Mouse (Mus musculus): Measurements from ENCODE around the gene Nmd3. TPM values are rescaled to one million over a fixed set of nuclear protein-coding genes. Genes with fewer than 3 reads are reported as not detected.

Gene Nmd3
- 165 and 168 TPM in 2 replicates for polyA plus RNA-seq (2014; fragmentation: Nextera tagmentation; extraction: Ambion mirVana)

DNA sequence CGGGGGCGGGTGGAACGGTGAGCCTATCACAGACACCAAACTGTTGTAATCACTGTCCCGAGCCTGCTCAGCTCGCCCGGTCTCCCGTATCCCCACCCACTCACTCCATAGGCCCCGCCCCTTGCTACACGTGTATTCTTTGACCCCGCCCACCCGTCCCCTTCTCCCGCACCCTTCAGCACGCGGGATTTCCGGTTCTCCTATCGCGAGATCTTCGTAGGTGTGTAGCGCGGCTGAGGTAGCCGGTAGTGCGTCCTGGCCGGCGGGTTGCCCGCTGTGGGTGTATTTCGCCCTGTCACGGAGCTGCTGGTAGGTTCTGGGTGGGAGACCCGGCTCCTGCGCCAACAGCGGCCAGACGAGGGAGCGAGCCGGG lies at the start of gene Nmd3:
TSS of gene Nmd3 (plus strand) at position 172 of the 373 bp plus-strand sequence.
- Histone ChIP-seq H3K27ac (ENCODE audit: low read depth, low read length) (peak within 1 kb of the TSS; percentile 91), H3K4me1 (ENCODE audit: control insufficient read depth, insufficient read depth, low read length) (peaks cover 17% of the 10 kb centered on the region), H3K9ac (ENCODE audit: low read depth, low read length) (peak within 1 kb of the TSS; percentile 95), H3K36me3 (ENCODE audit: control insufficient read depth, insufficient read depth, low read length) (peaks cover 9% of the 10 kb centered on the region; the same call in 1 of the 2 replicates), H3K4me2 (replicated peaks; ENCODE audit: low read depth, low read length) (peak within 1 kb of the TSS; percentile 79), H3K9me3 (ENCODE audit: control insufficient read depth, low read length) (no peaks in the 10 kb centered on the region), H3K27me3 (ENCODE audit: control insufficient read depth, insufficient read depth, low read length) (no peaks in the 10 kb centered on the region), H3K4me3 (ENCODE audit: low read length) (peak within 1 kb of the TSS; percentile 76)
- WGBS, result under 1% methylated on average over 30 of the region's 33 CpGs
- peak; percentile 98 for ATAC-seq (ENCODE audit: low FRiP score, low TSS enrichment)

DNA sequence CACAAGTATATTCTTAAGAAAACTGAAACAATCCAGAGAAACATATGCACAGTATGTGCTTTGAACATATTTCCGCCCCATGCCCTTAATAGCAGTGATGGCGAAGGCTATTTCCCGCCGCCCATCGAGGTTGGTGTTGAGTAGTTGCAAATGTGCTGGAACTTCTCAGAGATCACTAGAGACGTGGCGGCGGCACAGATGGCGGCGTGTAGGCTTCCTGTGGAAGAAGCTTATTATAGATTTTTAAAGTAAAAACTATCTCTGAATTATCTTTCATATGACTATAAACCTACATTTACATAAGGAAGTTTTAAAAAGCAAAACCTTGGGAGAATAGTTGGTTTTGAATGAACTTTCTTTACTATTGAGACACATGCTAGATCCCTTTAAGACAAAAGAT lies 48.4 kb upstream of the Nmd3 start:
- Histone ChIP-seq H3K9ac (ENCODE audit: low read depth, low read length) (no peak overlapping the region), H3K4me2 (replicated peaks; ENCODE audit: low read depth, low read length) (no peak overlapping the region), H3K9me3 (ENCODE audit: control insufficient read depth, low read length) (no peaks in the 10 kb centered on the region), H3K27ac (ENCODE audit: low read depth, low read length) (no peak overlapping the region), H3K4me1 (ENCODE audit: control insufficient read depth, insufficient read depth, low read length) (no peaks in the 10 kb centered on the region), H3K36me3 (ENCODE audit: control insufficient read depth, insufficient read depth, low read length) (no peaks in the 10 kb centered on the region), H3K27me3 (ENCODE audit: control insufficient read depth, insufficient read depth, low read length) (no peaks in the 10 kb centered on the region), H3K4me3 (ENCODE audit: low read length) (no peak overlapping the region)
- WGBS, result 97% methylated on average over 10 of the region's 10 CpGs
- ATAC-seq (ENCODE audit: low FRiP score, low TSS enrichment), result no peak

DNA sequence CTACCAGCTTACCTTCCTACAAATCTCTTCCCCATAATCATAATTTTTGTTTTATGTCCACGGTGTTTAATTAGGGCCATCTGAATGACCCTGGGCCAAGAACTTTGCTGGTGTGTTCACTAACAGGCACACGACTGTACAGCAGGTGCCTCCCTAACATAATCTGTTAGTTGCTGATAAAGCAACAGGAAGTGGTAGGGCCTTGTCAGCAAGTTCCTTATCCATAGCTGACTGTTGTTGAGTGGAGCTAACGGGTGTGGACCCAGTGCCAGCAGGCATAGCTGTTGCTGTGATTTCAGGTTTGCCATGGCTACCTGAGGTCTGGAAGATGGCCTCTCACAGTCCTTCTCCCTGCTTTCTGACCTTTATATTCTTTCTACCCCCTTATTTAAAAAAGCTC lies 47.6 kb upstream of the Nmd3 start:
- Histone ChIP-seq H3K9me3 (ENCODE audit: control insufficient read depth, low read length) (no peaks in the 10 kb centered on the region), H3K4me1 (ENCODE audit: control insufficient read depth, insufficient read depth, low read length) (no peaks in the 10 kb centered on the region), H3K36me3 (ENCODE audit: control insufficient read depth, insufficient read depth, low read length) (no peaks in the 10 kb centered on the region), H3K4me3 (ENCODE audit: low read length) (no peak overlapping the region), H3K27ac (ENCODE audit: low read depth, low read length) (no peak overlapping the region), H3K27me3 (ENCODE audit: control insufficient read depth, insufficient read depth, low read length) (no peaks in the 10 kb centered on the region), H3K9ac (ENCODE audit: low read depth, low read length) (no peak overlapping the region), H3K4me2 (replicated peaks; ENCODE audit: low read depth, low read length) (no peak overlapping the region)
- WGBS, result 74% methylated on average over 3 of the region's 3 CpGs
- ATAC-seq (ENCODE audit: low FRiP score, low TSS enrichment), result no peak

DNA sequence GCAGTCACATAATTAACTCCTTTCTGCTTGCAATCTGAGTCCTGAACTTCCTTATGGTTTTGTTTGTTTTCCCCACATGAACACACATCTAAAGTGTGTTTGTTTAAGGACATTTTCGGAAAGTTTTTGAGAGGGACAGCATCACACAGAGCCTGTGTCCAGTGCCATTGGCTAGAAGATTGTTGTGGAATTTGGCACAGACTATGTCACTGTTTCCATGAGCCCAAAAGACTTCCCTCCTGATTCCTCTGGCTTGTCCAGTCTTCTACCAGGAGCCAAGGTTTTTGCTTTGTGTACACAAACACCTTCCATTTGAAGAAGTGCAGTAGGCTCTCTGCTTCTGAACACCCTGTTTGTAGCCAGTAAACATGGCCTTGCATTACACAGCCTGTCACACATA lies 32.0 kb upstream of the Nmd3 start:
- 24% methylated on average over 1 of the region's 1 CpGs for WGBS
- H3K9me3 ChIP-seq (ENCODE audit: control insufficient read depth, low read length), result no peaks in the 10 kb centered on the region
- no peaks in the 10 kb centered on the region for H3K36me3 ChIP-seq (ENCODE audit: control insufficient read depth, insufficient read depth, low read length)
- no peaks in the 10 kb centered on the region for H3K4me1 ChIP-seq (ENCODE audit: control insufficient read depth, insufficient read depth, low read length)
- no peak overlapping the region for H3K27ac ChIP-seq (ENCODE audit: low read depth, low read length)
- H3K27me3 ChIP-seq (ENCODE audit: control insufficient read depth, insufficient read depth, low read length), result no peaks in the 10 kb centered on the region
- no peak overlapping the region for H3K4me2 ChIP-seq (replicated peaks; ENCODE audit: low read depth, low read length)
- H3K9ac ChIP-seq (ENCODE audit: low read depth, low read length), result no peak overlapping the region
- no peak overlapping the region for H3K4me3 ChIP-seq (ENCODE audit: low read length)
- ATAC-seq (ENCODE audit: low FRiP score, low TSS enrichment), result no peak

DNA sequence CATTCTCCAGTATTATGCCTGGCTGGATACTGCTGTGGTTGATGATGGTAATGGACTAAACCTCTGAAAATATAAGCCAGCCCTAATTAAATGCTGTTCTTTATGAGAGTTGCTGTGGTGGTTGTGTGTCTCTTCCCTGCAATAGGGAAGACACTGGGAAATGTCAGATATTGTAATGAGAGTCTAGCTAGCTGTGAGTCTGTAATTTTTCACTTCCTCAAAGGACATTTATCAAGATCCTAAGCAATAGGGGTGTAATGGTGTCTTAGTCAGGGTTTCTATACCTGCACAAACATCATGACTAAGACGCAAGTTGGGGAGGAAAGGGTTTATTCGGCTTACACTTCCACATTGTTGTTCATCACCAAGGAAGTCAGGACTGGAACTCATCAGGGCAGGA lies 30.8 kb upstream of the Nmd3 start:
- WGBS, result 91% methylated on average over 2 of the region's 2 CpGs

DNA sequence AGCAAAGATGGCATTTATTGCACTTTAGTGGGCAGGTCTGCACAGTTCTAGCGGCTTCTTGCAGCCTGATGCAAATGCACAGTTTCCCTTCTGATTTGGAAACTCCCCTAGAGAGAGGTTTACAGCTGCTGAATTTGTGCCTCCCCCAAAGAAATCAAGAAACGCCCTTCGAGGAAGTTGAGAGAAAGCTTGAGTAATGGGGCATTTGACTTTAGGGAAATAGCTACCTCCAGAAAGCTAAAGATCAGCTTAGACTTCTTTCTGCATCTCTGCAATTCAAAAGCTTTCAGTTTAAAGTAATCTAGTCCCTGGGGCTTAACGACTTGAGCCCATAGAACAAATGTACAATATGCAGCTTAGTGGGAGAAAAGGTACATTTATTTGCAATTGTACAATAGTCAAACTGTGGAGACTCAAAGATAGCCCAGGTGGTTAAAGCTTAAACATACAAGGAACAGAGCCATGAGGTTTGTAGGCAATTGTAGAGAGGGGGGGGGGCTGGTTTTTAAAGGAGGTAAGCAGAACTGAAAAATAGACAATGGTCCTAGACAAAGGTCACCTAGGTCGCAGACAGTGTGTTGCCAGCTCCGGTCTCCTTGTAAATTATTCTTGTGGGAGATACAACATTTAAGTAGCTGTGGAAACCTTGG lies 21.8 kb upstream of the Nmd3 start:
- Histone ChIP-seq H3K36me3 (ENCODE audit: control insufficient read depth, insufficient read depth, low read length) (no peaks in the 10 kb centered on the region), H3K9me3 (ENCODE audit: control insufficient read depth, low read length) (no peaks in the 10 kb centered on the region), H3K4me3 (ENCODE audit: low read length) (no peak overlapping the region), H3K4me2 (replicated peaks; ENCODE audit: low read depth, low read length) (no peak overlapping the region), H3K4me1 (ENCODE audit: control insufficient read depth, insufficient read depth, low read length) (no peaks in the 10 kb centered on the region), H3K9ac (ENCODE audit: low read depth, low read length) (no peak overlapping the region), H3K27me3 (ENCODE audit: control insufficient read depth, insufficient read depth, low read length) (no peaks in the 10 kb centered on the region), H3K27ac (ENCODE audit: low read depth, low read length) (no peak overlapping the region)
- no peak for ATAC-seq (ENCODE audit: low FRiP score, low TSS enrichment)
- WGBS, result 48% methylated on average over 6 of the region's 6 CpGs

More for the DNA sequence above, 30.8 kb upstream of the Nmd3 start:
- no peaks in the 10 kb centered on the region for H3K27me3 ChIP-seq (ENCODE audit: control insufficient read depth, insufficient read depth, low read length)
- no peak for ATAC-seq (ENCODE audit: low FRiP score, low TSS enrichment)
- H3K4me2 ChIP-seq (replicated peaks; ENCODE audit: low read depth, low read length), result no peak overlapping the region
- H3K9ac ChIP-seq (ENCODE audit: low read depth, low read length), result no peak overlapping the region
- no peaks in the 10 kb centered on the region for H3K4me1 ChIP-seq (ENCODE audit: control insufficient read depth, insufficient read depth, low read length)
- no peaks in the 10 kb centered on the region for H3K36me3 ChIP-seq (ENCODE audit: control insufficient read depth, insufficient read depth, low read length)
- no peak overlapping the region for H3K27ac ChIP-seq (ENCODE audit: low read depth, low read length)
- no peaks in the 10 kb centered on the region for H3K9me3 ChIP-seq (ENCODE audit: control insufficient read depth, low read length)
- H3K4me3 ChIP-seq (ENCODE audit: low read length), result no peak overlapping the region

DNA sequence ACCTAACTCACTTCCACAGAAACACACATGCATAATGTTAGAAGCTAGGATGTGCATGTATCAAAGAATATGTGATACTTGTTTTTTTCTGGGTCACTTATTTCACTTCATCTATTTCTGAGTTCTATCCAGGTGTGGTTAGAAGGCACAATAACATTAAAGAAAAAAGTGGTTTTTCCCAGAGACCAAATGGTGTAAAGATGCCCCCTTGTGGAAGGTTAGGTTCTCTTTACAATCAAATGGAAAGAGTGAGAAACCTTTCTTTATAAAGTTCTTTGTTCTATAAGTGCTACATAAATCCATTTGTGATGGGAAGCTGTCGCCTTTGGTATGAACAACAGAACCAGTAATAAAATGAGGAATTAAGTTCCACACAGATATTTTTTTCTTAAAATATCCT lies 19.9 kb upstream of the Nmd3 start:
- Histone ChIP-seq H3K4me2 (replicated peaks; ENCODE audit: low read depth, low read length) (no peak overlapping the region), H3K27ac (ENCODE audit: low read depth, low read length) (no peak overlapping the region), H3K36me3 (ENCODE audit: control insufficient read depth, insufficient read depth, low read length) (no peaks in the 10 kb centered on the region), H3K9ac (ENCODE audit: low read depth, low read length) (no peak overlapping the region), H3K4me1 (ENCODE audit: control insufficient read depth, insufficient read depth, low read length) (no peaks in the 10 kb centered on the region), H3K27me3 (ENCODE audit: control insufficient read depth, insufficient read depth, low read length) (no peaks in the 10 kb centered on the region), H3K9me3 (ENCODE audit: control insufficient read depth, low read length) (no peaks in the 10 kb centered on the region), H3K4me3 (ENCODE audit: low read length) (no peak overlapping the region)
- ATAC-seq (ENCODE audit: low FRiP score, low TSS enrichment), result no peak
- 51% methylated on average over 1 of the region's 1 CpGs for WGBS

DNA sequence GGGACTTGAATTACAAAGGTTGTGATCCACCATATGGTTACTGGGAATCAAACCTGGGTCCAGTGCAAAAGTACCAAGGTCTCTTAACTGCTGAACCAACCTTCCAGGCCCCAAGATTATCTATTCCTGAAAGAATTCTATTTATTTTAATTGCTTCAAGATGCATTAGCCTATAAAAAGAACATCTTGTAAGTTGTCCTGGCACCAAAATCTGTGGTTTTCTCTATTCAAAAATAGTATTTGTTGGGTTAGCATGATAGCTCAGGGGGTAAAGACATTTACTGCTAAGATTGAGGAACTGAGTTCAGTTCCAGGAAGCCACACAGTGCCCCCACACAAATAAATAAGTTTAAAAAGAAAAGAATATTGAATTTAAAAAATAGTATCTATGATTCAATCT lies 19.4 kb upstream of the Nmd3 start:
- Histone ChIP-seq H3K27ac (ENCODE audit: low read depth, low read length) (no peak overlapping the region), H3K9ac (ENCODE audit: low read depth, low read length) (no peak overlapping the region), H3K9me3 (ENCODE audit: control insufficient read depth, low read length) (no peaks in the 10 kb centered on the region), H3K4me2 (replicated peaks; ENCODE audit: low read depth, low read length) (no peak overlapping the region), H3K4me3 (ENCODE audit: low read length) (no peak overlapping the region), H3K4me1 (ENCODE audit: control insufficient read depth, insufficient read depth, low read length) (no peaks in the 10 kb centered on the region), H3K36me3 (ENCODE audit: control insufficient read depth, insufficient read depth, low read length) (no peaks in the 10 kb centered on the region), H3K27me3 (ENCODE audit: control insufficient read depth, insufficient read depth, low read length) (no peaks in the 10 kb centered on the region)
- no peak for ATAC-seq (ENCODE audit: low FRiP score, low TSS enrichment)

DNA sequence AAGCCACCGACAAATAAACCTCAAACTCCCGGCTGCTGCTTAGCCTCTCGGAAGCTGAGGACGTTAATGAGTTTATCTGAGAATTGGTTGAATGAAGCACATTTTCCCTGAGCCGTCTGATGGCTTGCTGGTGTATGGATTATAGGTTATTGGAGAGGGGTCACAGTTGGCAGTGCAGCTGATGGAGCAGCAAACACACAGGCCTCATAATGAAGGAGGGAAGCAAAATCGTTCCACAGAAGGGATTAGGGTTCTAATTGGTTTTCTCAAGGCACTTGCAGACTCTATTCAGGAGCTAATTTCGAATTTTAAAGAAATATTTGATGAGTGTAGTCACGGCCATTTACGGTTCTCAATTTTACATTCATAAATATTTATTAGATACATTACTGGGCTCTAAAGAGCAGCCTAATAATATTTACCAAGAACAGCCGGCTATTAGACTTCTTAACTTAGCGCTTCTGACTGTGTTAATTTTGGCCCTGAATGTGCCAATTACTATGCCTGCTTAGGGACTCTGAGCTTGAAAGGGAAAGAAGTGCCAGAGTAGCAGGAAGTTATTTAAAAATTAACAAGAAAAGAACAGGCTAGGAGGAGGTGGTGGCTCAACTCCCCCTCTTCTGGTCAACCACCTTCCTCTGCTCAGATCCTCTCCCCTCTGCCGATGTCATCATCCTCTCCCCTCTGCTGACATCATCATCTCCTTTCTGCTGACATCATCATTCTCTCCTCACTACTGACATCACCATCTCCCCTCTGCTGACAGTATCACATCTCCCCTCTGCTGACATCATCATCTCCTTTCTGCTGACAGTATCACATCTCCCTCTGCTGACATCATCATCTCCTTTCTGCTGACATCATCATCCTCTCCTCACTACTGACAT lies 12.5 kb upstream of the Nmd3 start:
- Histone ChIP-seq H3K9ac (ENCODE audit: low read depth, low read length) (no peak overlapping the region), H3K4me2 (replicated peaks; ENCODE audit: low read depth, low read length) (no peak overlapping the region), H3K4me3 (ENCODE audit: low read length) (no peak overlapping the region), H3K27ac (ENCODE audit: low read depth, low read length) (no peak overlapping the region), H3K4me1 (ENCODE audit: control insufficient read depth, insufficient read depth, low read length) (no peaks in the 10 kb centered on the region), H3K27me3 (ENCODE audit: control insufficient read depth, insufficient read depth, low read length) (no peaks in the 10 kb centered on the region), H3K36me3 (ENCODE audit: control insufficient read depth, insufficient read depth, low read length) (no peaks in the 10 kb centered on the region), H3K9me3 (ENCODE audit: control insufficient read depth, low read length) (no peaks in the 10 kb centered on the region)
- 0 out of 2 replicates have a peak, but pooled peaks have one; percentile 28 for ATAC-seq (ENCODE audit: low FRiP score, low TSS enrichment)
- whole genome bisulfite sequencing, result 68% methylated on average over 12 of the region's 12 CpGs
